17 mouse cellular contexts compared by ENCODE assay signal in genomic region chr1:96917333-96917732, GRCm38 (mm10). TPM values are rescaled to one million over a fixed set of nuclear protein-coding genes. Genes with fewer than 3 reads are reported as not detected.
"Had no signal": no experiment of that assay in that cellular context is flagged by ENCODE, and none has a peak within 500 bp of the region (broad histone marks: within the 10 kb centered on the region; RNA-seq: fewer than 3 reads in every experiment).

No protein-coding gene starts in this region.

- H3K36me3 ChIP-seq: neural tube, embryonic 13.5 days; neural tube, embryonic 15.5 days; stomach, embryonic 15.5 days had no signal

- H3K4me3 ChIP-seq: neural tube, embryonic 13.5 days; neural tube, embryonic 15.5 days; stomach, embryonic 15.5 days had no signal

- H3K27me3 ChIP-seq: neural tube, embryonic 13.5 days; neural tube, embryonic 15.5 days; stomach, embryonic 15.5 days had no signal

- DNase-seq: retina, postnatal 1 day; right cerebral cortex, adult 18-20 months; right cerebral cortex, postnatal 14 days; right cerebral cortex, postnatal 25 days; right cerebral cortex, postnatal 4 days; spleen, adult 18-20 months; thymus, adult 18-20 months; thymus, adult 2 months; thymus, postnatal 14 days; thymus, postnatal 25 days; thymus, postnatal 36 days; thymus, postnatal 4 days had no signal

- H3K4me1 ChIP-seq: neural tube, embryonic 13.5 days; neural tube, embryonic 15.5 days; stomach, embryonic 15.5 days had no signal

- H3K9ac ChIP-seq: neural tube, embryonic 13.5 days; neural tube, embryonic 15.5 days; stomach, embryonic 15.5 days had no signal

- H3K9me3 ChIP-seq: neural tube, embryonic 13.5 days; neural tube, embryonic 15.5 days; stomach, embryonic 15.5 days had no signal

- H3K27ac ChIP-seq: neural tube, embryonic 13.5 days; neural tube, embryonic 15.5 days; stomach, embryonic 15.5 days; stomach, postnatal 0 days had no signal

RNA-seq across cellular contexts. Expression of gene Slco4c1, which starts 45.4 kb away (rescaled TPM):
- polyA plus RNA-seq: testis, adult 2 months had no signal
